Mouse (Mus musculus) CH12.LX (cell line): ENCODE results near the gene Spred2. TPM values are rescaled to one million over a fixed set of nuclear protein-coding genes. Genes with fewer than 3 reads are reported as not detected.

Experiments used
- DNase-seq: peaks from one replicate; pipeline ENCODE4 v3.0.0-alpha.2; 2013; ENCODE audit errors: extremely low read depth
- H3K27ac ChIP-seq: 2 replicates; pipeline ENCODE4 v1.5.1; 2012; ENCODE audit warnings: low read depth, mild to moderate bottlenecking, control low read depth, moderate library complexity; ENCODE audit not compliant: insufficient read depth
- H3K27me3 ChIP-seq: replicated peaks from 2 replicates; pipeline ENCODE3; 2012; ENCODE audit warnings: inconsistent platforms
- H3K36me3 ChIP-seq, 2 experiments: replicated peaks in 1 of 2; 2 replicates each; pipeline versions ENCODE3 to v1.6.1; 2012; ENCODE audit warnings: inconsistent platforms in 1 of 2, low read length in 1 of 2, mild to moderate bottlenecking in 1 of 2, mixed read lengths in 1 of 2, moderate library complexity in 1 of 2; ENCODE audit not compliant: control insufficient read depth in 1 of 2, insufficient read depth in 1 of 2
- H3K4me1 ChIP-seq, 2 experiments: 2 replicates each; pipeline ENCODE4 v1.6.1; 2012; ENCODE audit warnings: inconsistent platforms in 1 of 2, moderate library complexity in 1 of 2; ENCODE audit not compliant: insufficient read depth in 2 of 2, control insufficient read depth in 1 of 2
- H3K4me2 ChIP-seq: 2 replicates; pipeline ENCODE4 v1.6.1; 2012; ENCODE audit warnings: low read depth, mild to moderate bottlenecking, control low read depth; ENCODE audit not compliant: poor library complexity, insufficient read depth, severe bottlenecking
- H3K4me3 ChIP-seq, 3 experiments: fragments of 150-350 bp in 1 of 3; sonication (generic) in 1 of 3; replicated peaks in 1 of 3; 2 replicates each; pipeline versions ENCODE3 to v1.5.1; 2011 to 2012; ENCODE audit warnings: low read depth in 2 of 3, low read length in 2 of 3, mild to moderate bottlenecking in 2 of 3, moderate library complexity in 2 of 3, control low read depth in 1 of 3, improper control_type of control experiment in 1 of 3, inconsistent platforms in 1 of 3, mixed read lengths in 1 of 3; ENCODE audit not compliant: poor library complexity in 1 of 3
- H3K79me2 ChIP-seq: replicated peaks from 2 replicates; pipeline ENCODE4 v1.6.1; 2012; ENCODE audit warnings: mild to moderate bottlenecking, moderate library complexity; ENCODE audit not compliant: control insufficient read depth, poor library complexity, insufficient read depth, severe bottlenecking; ENCODE audit errors: extremely low read depth
- H3K9ac ChIP-seq: 2 replicates; pipeline ENCODE4 v1.6.1; 2012; ENCODE audit warnings: low read depth, mild to moderate bottlenecking, control low read depth, moderate library complexity; ENCODE audit not compliant: insufficient read depth
- H3K9me3 ChIP-seq: replicated peaks from 2 replicates; pipeline ENCODE3; 2012; ENCODE audit warnings: low read length, inconsistent platforms, mixed read lengths
- CHD1 ChIP-seq: IDR thresholded peaks from 2 replicates; pipeline ENCODE4 v1.6.1; 2012; ENCODE audit warnings: low read depth, low read length, improper control_type of control experiment, inconsistent platforms
- CHD2 ChIP-seq: IDR thresholded peaks from 2 replicates; pipeline ENCODE4 v1.6.1; 2011; ENCODE audit warnings: low read length, improper control_type of control experiment
- CTCF ChIP-seq, 2 experiments: IDR thresholded peaks in 1 of 2; conservative IDR thresholded peaks in 1 of 2; 2 replicates each; pipeline ENCODE4 v1.5.1; 2011 to 2012; ENCODE audit warnings: low read depth in 2 of 2, low read length in 2 of 2, improper control_type of control experiment in 1 of 2, inconsistent platforms in 1 of 2, mild to moderate bottlenecking in 1 of 2, moderate library complexity in 1 of 2
- GABPA ChIP-seq: IDR thresholded peaks from 2 replicates; pipeline ENCODE4 v1.6.1; 2012; ENCODE audit warnings: low read depth, low read length, improper control_type of control experiment, inconsistent platforms; ENCODE audit not compliant: insufficient replicate concordance
- HCFC1 ChIP-seq: IDR thresholded peaks from 2 replicates; pipeline ENCODE4 v1.6.1; 2012; ENCODE audit warnings: low read depth, mild to moderate bottlenecking, inconsistent platforms, low read length, improper control_type of control experiment
- IRF4 ChIP-seq: IDR thresholded peaks from 2 replicates; pipeline ENCODE4 v1.6.1; 2014; ENCODE audit warnings: low read depth, mild to moderate bottlenecking, inconsistent platforms, low read length, improper control_type of control experiment
- MAZ ChIP-seq: IDR thresholded peaks from 2 replicates; pipeline ENCODE4 v1.6.1; 2012; ENCODE audit warnings: low read depth, mild to moderate bottlenecking, inconsistent platforms, low read length, improper control_type of control experiment, moderate library complexity
- MEF2A ChIP-seq: IDR thresholded peaks from 2 replicates; pipeline ENCODE4 v1.6.1; 2014; ENCODE audit warnings: low read depth, mild to moderate bottlenecking, inconsistent platforms, low read length, improper control_type of control experiment, borderline replicate concordance
- MYC ChIP-seq: IDR thresholded peaks from 2 replicates; pipeline ENCODE4 v1.6.1; 2011; ENCODE audit warnings: low read depth, mild to moderate bottlenecking, improper control_type of control experiment, low read length
- NRF1 ChIP-seq: IDR thresholded peaks from 2 replicates; pipeline ENCODE4 v1.6.1; 2014; ENCODE audit warnings: low read depth, mild to moderate bottlenecking, inconsistent platforms, low read length, improper control_type of control experiment, moderate library complexity
- PAX5 ChIP-seq: IDR thresholded peaks from 2 replicates; pipeline ENCODE4 v1.6.1; 2012; ENCODE audit warnings: low read length, inconsistent platforms, mixed read lengths
- RAD21 ChIP-seq: IDR thresholded peaks from 2 replicates; pipeline ENCODE4 v1.6.1; 2011; ENCODE audit warnings: low read depth, mild to moderate bottlenecking, low read length, improper control_type of control experiment, moderate library complexity
- RCOR1 ChIP-seq: conservative IDR thresholded peaks from 2 replicates; pipeline ENCODE4 v1.6.1; 2012; ENCODE audit warnings: low read depth, mild to moderate bottlenecking, inconsistent platforms, low read length, improper control_type of control experiment
- SMC3 ChIP-seq: IDR thresholded peaks from 2 replicates; pipeline ENCODE4 v1.6.1; 2011; ENCODE audit warnings: low read depth, low read length, improper control_type of control experiment
- TCF12 ChIP-seq: IDR thresholded peaks from 2 replicates; pipeline ENCODE4 v1.6.1; 2014; ENCODE audit warnings: low read depth, mild to moderate bottlenecking, inconsistent platforms, low read length, improper control_type of control experiment
- UBTF ChIP-seq: IDR thresholded peaks from 2 replicates; pipeline ENCODE4 v1.6.1; 2012; ENCODE audit warnings: low read depth, mild to moderate bottlenecking, inconsistent platforms, low read length, improper control_type of control experiment, moderate library complexity
- USF1 ChIP-seq: IDR thresholded peaks from 2 replicates; pipeline ENCODE4 v1.6.1; 2014; ENCODE audit warnings: low read depth, mild to moderate bottlenecking, inconsistent platforms, low read length, improper control_type of control experiment
- USF2 ChIP-seq: conservative IDR thresholded peaks from 2 replicates; pipeline ENCODE4 v1.6.1; 2011; ENCODE audit warnings: low read depth, low read length, improper control_type of control experiment
- ZC3H11A ChIP-seq: IDR thresholded peaks from 2 replicates; pipeline ENCODE4 v1.6.1; 2012; ENCODE audit warnings: low read depth, mild to moderate bottlenecking, inconsistent platforms, low read length, improper control_type of control experiment
- ZMIZ1 ChIP-seq: IDR thresholded peaks from 2 replicates; pipeline ENCODE4 v1.6.1; 2012; ENCODE audit warnings: low read depth, mild to moderate bottlenecking, inconsistent platforms, low read length, improper control_type of control experiment
- ZNF384 ChIP-seq: IDR thresholded peaks from 2 replicates; pipeline ENCODE4 v1.6.1; 2012; ENCODE audit warnings: low read depth, low read length, improper control_type of control experiment, inconsistent platforms
- dilution Hi-C: fragments of 300-500 bp; cut with MboI; formaldehyde crosslinking; loops from 2 replicates; pipeline ENCODE4 v1.14.3; 2020; ENCODE audit warnings: low sequenced_read_pairs; ENCODE audit not compliant: extremely low pct_unique_long_range_greater_than_20kb, extremely low pct_ligation_motif_present
- in situ Hi-C: fragments of 300-500 bp; cut with MboI; formaldehyde crosslinking; loops from 3 replicates; pipeline ENCODE4 v1.14.3; 2019; ENCODE audit warnings: low sequenced_read_pairs, low pct_ligation_motif_present, low pct_unique_long_range_greater_than_20kb, mixed read lengths
- polyA plus RNA-seq: library from polyadenylated mRNA; unstranded; fragments of >175 nt; gene quantifications from 2 replicates; pipeline ENCODE4 v1.2.1, GENCODE M21; 2012; ENCODE audit warnings: low read depth; ENCODE audit not compliant: insufficient read length
- total RNA-seq, 2 experiments: library from RNA; depleted of rRNA; stranded (reverse); fragments of 300-350 nt in 1 of 2; fragments of >200 nt in 1 of 2; gene quantifications; 2 replicates each; pipeline ENCODE4 v1.2.3; 2012 to 2014

Spred2 gene
- total and polyA plus RNA-seq, 3 experiments, result 1.4 to 15.8 (median 4.2) TPM

- Histone ChIP-seq H3K9me3 (no peaks in the 10 kb centered on the region), H3K9ac (no peak overlapping the region), H3K4me1 (peaks cover 5 to 27% of the 10 kb centered on the region in 2 experiments), H3K27me3 (no peaks in the 10 kb centered on the region), H3K79me2 (peaks cover 7% of the 10 kb centered on the region; the same call in 1 of the 2 replicates), H3K36me3 (peaks cover 52 to 70% of the 10 kb centered on the region in 2 experiments), H3K4me3 (no peak overlapping the region), H3K27ac (no peak overlapping the region), H3K4me2 (no peak overlapping the region)
- TF ChIP-seq TCF12 (no peak), PAX5 (no peak), MEF2A (no peak), UBTF (no peak), MYC (no peak), ZNF384 (no peak)
- dilution Hi-C loops (no loop called here), in situ Hi-C loops (no loop called here)
- DNase-seq, result no peak
Measured at GRCm38 (mm10) chr11:20066106-20066505, 141.9 kb downstream of the Spred2 start.

DNA sequence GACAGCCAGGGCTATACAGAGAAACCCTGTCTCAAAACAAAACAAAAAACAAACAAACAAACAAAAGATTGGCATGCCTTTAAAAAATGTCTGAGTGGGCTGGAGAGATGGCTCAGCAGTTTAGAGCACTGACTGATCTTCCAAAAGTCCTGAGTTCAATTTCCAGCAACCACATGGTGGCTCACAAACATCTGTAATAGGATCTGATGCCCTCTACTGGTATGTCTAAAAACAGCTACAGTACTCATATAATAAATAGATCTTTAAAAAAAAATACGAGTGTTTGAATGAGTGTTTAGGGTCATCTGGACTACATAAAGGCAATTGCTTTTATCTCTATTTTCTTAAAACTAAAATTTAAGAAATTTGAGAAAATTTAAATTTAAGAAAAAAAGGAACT is 143.3 kb downstream of the Spred2 start:
- Histone ChIP-seq H3K4me2 (no peak overlapping the region), H3K9ac (no peak overlapping the region), H3K27ac (no peak overlapping the region), H3K9me3 (no peaks in the 10 kb centered on the region), H3K79me2 (peaks cover 7% of the 10 kb centered on the region), H3K36me3 (peaks cover 59 to 77% of the 10 kb centered on the region in 2 experiments), H3K4me1 (peaks cover 5 to 27% of the 10 kb centered on the region in 2 experiments), H3K27me3 (no peaks in the 10 kb centered on the region), H3K4me3 (no peak overlapping the region)
- in situ Hi-C loops, result no loop called here
- dilution Hi-C loops, result no loop called here
- no peak for TF ChIP-seq GABPA
- no peak for TF ChIP-seq ZMIZ1
- peak; percentile 34; the same call in 1 of the 2 replicates for TF ChIP-seq SMC3
- TF ChIP-seq MYC, result peak; percentile 58; the same call in 1 of the 2 replicates
- peak in 1 of 2 experiments; percentile 67; a peak in 2 of 4 replicates for TF ChIP-seq CTCF (conservative IDR thresholded peaks at IDR 0.05 in 1 of 2, IDR thresholded peaks at IDR 0.05 in 1 of 2; ENCODE audit: low read depth in 2 of 2, low read length in 2 of 2)
- TF ChIP-seq HCFC1, result no peak
- no peak for TF ChIP-seq TCF12
- no peak for TF ChIP-seq CHD1
- peak; percentile 31 for TF ChIP-seq RAD21
- TF ChIP-seq MAZ, result no peak
- no peak for TF ChIP-seq ZC3H11A
- no peak for TF ChIP-seq USF2
- no peak for TF ChIP-seq IRF4
- peak; percentile 46; the same call in 1 of the 2 replicates for TF ChIP-seq ZNF384
- TF ChIP-seq CHD2, result no peak
- no peak for TF ChIP-seq NRF1
- TF ChIP-seq UBTF, result no peak
- no peak for TF ChIP-seq USF1
- TF ChIP-seq RCOR1, result no peak
- peak; percentile 48 for DNase-seq
